Mouse (Mus musculus) forebrain, postnatal 0 days (tissue): ENCODE data around the gene Gstcd. TPM values are rescaled to one million over a fixed set of nuclear protein-coding genes. Genes with fewer than 3 reads are reported as not detected.

ENCODE experiments used
- ATAC-seq: fragments of 200-750 bp; cut with Nextera tagmentation; 2 replicates; pipeline ENCODE4 v1.8.0; 2017; ENCODE audit warnings: mild to moderate bottlenecking, moderate library complexity
- DNase-seq: peaks from one replicate; pipeline ENCODE4 v3.0.0-alpha.2; 2015
- H3K27ac ChIP-seq: fragments of 300-500 bp; sonication (generic); 2 replicates; pipeline ENCODE4 v1.5.1; 2014; ENCODE audit warnings: low read depth, mild to moderate bottlenecking, antibody characterized with exemption, low read length, moderate library complexity, mixed read lengths
- H3K27me3 ChIP-seq: fragments of 300-500 bp; sonication (generic); 2 replicates; pipeline ENCODE4 v1.6.1; 2014; ENCODE audit warnings: mild to moderate bottlenecking, low read length, mixed read lengths; ENCODE audit not compliant: insufficient read depth
- H3K36me3 ChIP-seq: fragments of 300-500 bp; sonication (generic); 2 replicates; pipeline ENCODE4 v1.6.1; 2014; ENCODE audit warnings: mild to moderate bottlenecking, moderate library complexity; ENCODE audit not compliant: insufficient read depth
- H3K4me1 ChIP-seq: fragments of 300-500 bp; sonication (generic); 2 replicates; pipeline ENCODE4 v1.6.1; 2014; ENCODE audit warnings: antibody characterized with exemption; ENCODE audit not compliant: insufficient read depth
- H3K4me2 ChIP-seq: fragments of 300-500 bp; sonication (generic); 2 replicates; pipeline ENCODE4 v1.6.1; 2014; ENCODE audit warnings: low read depth, mild to moderate bottlenecking, moderate library complexity
- H3K4me3 ChIP-seq: fragments of 300-500 bp; sonication (generic); 2 replicates; pipeline ENCODE4 v1.5.1; 2014; ENCODE audit warnings: low read depth, low read length, mixed read lengths
- H3K9ac ChIP-seq: fragments of 300-500 bp; sonication (generic); 2 replicates; pipeline ENCODE4 v1.6.1; 2014; ENCODE audit warnings: mild to moderate bottlenecking
- H3K9me3 ChIP-seq: fragments of 300-500 bp; sonication (generic); 2 replicates; pipeline ENCODE4 v1.6.1; 2016; ENCODE audit warnings: low read length
- CTCF ChIP-seq: sonication (generic); IDR thresholded peaks from 2 replicates; pipeline ENCODE4 v1.5.1; 2016; ENCODE audit warnings: antibody characterized with exemption, control low read depth, low read depth
- WGBS: fragments of 180-500 bp; shearing (Covaris S2); extraction: QIAGEN DNeasy Blood & Tissue Kit; methylation state at CpG from one replicate; pipeline ENCODE4 v1.1.7; 2014; 5-methylcytosine and 5-hydroxymethylcytosine counted together
- polyA plus RNA-seq: library from polyadenylated mRNA; unstranded; fragments of >200 nt; fragmentation: Nextera tagmentation; extraction: Ambion mirVana; gene quantifications from 2 replicates; pipeline ENCODE4 v1.2.1, GENCODE M21; 2015
- total RNA-seq: library from RNA; depleted of rRNA; stranded (reverse); fragments of >200 nt; gene quantifications from 2 replicates; pipeline ENCODE4 v1.2.3, GENCODE M21; 2014

Gstcd gene
- total and polyA plus RNA-seq, 2 experiments from 2014 or later = 2.1 to 9.5 TPM

DNA sequence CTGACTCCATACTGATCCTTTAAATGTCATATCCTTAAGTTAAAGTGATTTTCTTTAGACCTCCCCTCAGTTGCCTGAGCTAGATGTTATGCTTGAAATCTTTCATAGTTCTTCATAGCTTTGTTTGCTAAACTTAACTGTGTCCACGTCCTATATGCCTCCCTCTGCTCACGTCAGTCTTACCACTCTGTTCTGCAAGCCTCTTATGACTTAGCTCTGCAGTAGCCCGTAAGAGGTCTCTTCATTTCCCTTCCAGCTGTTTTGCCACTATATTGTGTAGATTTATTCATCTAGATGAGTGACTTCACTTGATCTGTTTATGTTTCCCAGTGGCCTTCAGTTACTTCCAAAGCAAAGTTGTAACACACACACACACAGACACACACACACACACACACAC, 12.6 kb upstream of the Gstcd start:
- peaks cover 46% of the 10 kb centered on the region for H3K36me3 ChIP-seq
- H3K4me2 ChIP-seq = no peak overlapping the region
- WGBS = 89% methylated on average over 3 of the region's 3 CpGs
- no peaks in the 10 kb centered on the region for H3K27me3 ChIP-seq
- H3K9ac ChIP-seq = no peak overlapping the region
- DNase-seq (no peak), ATAC-seq (no peak)
- H3K27ac ChIP-seq = no peak overlapping the region
- no peak for TF ChIP-seq CTCF
- H3K4me3 ChIP-seq = no peak overlapping the region
- H3K4me1 ChIP-seq = no peaks in the 10 kb centered on the region
- no peaks in the 10 kb centered on the region for H3K9me3 ChIP-seq

DNA sequence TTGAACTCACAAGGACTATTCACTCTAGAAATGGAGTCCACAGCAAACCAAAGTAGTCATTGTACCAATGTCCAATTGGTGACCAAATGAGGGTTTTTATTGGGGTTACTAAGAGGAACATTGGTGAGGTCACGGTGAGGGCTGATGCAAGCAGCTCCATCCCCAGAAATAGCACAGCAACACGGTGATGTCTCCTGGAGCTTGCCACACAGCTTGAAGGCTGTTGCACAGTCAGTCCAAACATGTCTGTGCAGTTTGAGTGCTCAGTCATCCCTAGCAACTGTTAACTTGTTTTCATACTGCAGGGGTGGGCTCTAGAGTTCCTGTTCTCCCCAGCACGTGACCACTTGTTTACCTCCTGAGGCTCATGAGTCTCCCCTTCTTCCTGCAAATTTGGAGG, 11.9 kb upstream of the Gstcd start:
- Histone ChIP-seq H3K36me3 (peaks cover 46% of the 10 kb centered on the region), H3K4me3 (no peak overlapping the region), H3K27ac (no peak overlapping the region), H3K9ac (no peak overlapping the region), H3K4me2 (no peak overlapping the region), H3K4me1 (no peaks in the 10 kb centered on the region), H3K9me3 (no peaks in the 10 kb centered on the region), H3K27me3 (no peaks in the 10 kb centered on the region)
- DNase-seq = no peak
- WGBS = 90% methylated on average over 3 of the region's 3 CpGs
- no peak for TF ChIP-seq CTCF
- ATAC-seq = no peak

DNA sequence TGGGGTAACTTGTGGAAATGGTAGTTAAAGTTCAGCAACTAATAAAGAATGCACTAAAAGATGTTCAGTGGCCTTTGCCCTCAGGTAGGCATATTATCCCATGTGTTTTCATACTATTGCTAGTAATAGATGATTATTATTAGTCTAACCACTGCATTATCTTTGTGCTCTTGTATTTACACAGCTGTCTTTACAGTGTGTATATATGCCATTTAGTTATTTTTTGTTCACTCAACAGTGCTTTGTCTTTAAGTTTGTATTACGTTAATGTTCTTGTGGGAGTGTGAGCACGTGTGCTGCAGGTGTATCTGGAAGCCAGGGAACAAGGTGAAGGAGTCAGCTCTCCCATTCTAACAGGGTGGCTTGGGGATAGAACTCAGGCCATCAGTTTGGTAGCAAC, 7.1 kb upstream of the Gstcd start:
- Histone ChIP-seq H3K27me3 (no peaks in the 10 kb centered on the region), H3K4me1 (no peaks in the 10 kb centered on the region), H3K27ac (no peak overlapping the region), H3K4me2 (no peak overlapping the region), H3K36me3 (peaks cover 31% of the 10 kb centered on the region), H3K4me3 (no peak overlapping the region), H3K9ac (no peak overlapping the region), H3K9me3 (no peaks in the 10 kb centered on the region)
- TF ChIP-seq CTCF = no peak
- ATAC-seq (no peak), DNase-seq (no peak)
- WGBS = 96% methylated on average over 2 of the region's 2 CpGs

DNA sequence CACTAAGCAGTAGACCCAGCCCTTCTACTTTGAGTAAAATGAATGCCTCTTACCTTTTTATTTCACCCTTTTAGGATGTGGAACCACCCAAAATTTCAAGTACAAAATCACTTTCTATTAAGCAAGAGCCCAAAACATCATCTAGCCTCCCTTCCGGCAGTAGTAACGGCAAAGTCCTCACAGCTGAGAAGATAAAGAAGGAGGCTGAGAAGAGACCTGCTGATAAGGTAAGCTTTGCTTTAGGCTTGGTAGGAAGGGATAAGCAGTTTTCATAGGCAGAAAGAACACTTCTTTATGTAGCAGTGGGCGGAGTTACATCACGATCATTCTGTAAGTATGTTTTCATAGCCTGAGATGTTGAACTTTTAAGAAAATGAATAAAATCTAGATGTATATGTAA, 6.5 kb upstream of the Gstcd start:
- no peaks in the 10 kb centered on the region for H3K9me3 ChIP-seq
- peaks cover 3% of the 10 kb centered on the region; the same call in 1 of the 2 replicates for H3K4me1 ChIP-seq
- no peak for DNase-seq
- H3K4me2 ChIP-seq = no peak overlapping the region
- peaks cover 27% of the 10 kb centered on the region for H3K36me3 ChIP-seq
- H3K9ac ChIP-seq = no peak overlapping the region
- TF ChIP-seq CTCF = no peak
- ATAC-seq = no peak
- H3K27ac ChIP-seq = no peak overlapping the region
- H3K27me3 ChIP-seq = no peaks in the 10 kb centered on the region
- WGBS = 96% methylated on average over 4 of the region's 4 CpGs
- no peak overlapping the region for H3K4me3 ChIP-seq

DNA sequence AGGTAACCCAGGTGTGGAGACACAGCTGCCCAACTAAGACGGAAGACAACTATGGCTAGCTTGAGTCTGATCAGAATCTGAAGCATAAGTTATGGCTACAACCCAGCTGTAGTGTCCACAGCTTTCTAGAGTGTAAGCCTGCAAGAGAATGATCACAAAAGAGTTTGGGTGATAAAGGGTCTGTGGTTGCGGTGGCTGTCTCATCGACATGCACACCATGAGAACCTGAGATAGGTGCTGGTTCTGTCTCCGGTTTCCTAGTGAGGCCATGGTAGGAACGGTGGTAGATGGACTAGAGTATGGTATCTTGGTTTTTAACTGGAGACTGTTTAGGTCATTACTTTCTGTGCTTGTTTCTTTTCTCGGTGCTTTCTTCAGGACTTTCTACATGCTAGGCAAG, 6.1 kb upstream of the Gstcd start:
- ATAC-seq (no peak), DNase-seq (no peak)
- no peak overlapping the region for H3K9ac ChIP-seq
- H3K4me3 ChIP-seq = no peak overlapping the region
- peaks cover 6% of the 10 kb centered on the region; the same call in 1 of the 2 replicates for H3K4me1 ChIP-seq
- H3K4me2 ChIP-seq = no peak overlapping the region
- H3K9me3 ChIP-seq = no peaks in the 10 kb centered on the region
- no peak overlapping the region for H3K27ac ChIP-seq
- peaks cover 27% of the 10 kb centered on the region for H3K36me3 ChIP-seq
- no peaks in the 10 kb centered on the region for H3K27me3 ChIP-seq
- 97% methylated on average over 6 of the region's 6 CpGs for WGBS
- TF ChIP-seq CTCF = no peak

DNA sequence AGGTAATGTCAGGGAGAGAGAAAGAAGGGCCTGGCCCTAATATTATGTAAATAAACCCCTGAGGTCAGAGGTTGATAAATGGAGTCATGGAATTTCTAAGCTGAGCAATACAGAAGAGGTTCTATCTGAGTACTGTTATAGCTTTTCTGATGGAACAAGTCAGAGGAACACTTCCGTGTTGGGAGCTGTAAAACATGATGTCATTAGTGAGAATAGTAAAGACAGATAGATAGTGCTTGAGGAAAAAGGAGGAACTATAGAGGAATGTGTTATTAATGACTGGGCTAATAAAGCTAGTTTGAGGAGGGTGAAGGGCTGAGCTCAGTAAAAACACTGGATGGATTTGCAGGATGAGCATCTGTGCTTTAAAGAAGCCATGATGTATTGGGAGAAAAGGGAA, 2.5 kb upstream of the Gstcd start:
- H3K4me1 ChIP-seq = peaks cover 15% of the 10 kb centered on the region
- 74% methylated on average over 1 of the region's 1 CpGs for whole genome bisulfite sequencing

DNA sequence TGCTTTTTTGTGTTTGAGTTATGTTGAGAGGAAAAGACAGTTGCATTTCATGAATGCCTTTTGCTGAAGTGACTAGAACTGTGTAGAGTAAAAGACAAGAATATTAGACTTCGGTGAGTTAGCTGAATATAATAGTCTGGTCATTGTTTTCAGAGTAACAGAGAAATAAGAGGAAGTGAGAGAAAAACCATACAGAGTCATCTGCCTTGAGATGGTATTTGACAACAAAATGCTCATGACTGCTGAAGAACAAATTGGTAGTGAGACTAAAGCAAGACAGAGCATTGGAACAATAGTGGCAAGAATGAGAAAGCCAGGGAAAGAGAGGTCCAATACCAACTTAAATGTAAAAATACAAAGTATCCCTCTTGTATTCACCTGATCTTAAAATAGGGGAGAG, 1.1 kb upstream of the Gstcd start:
- peak overlapping the region; percentile 54 for H3K4me2 ChIP-seq
- TF ChIP-seq CTCF = no peak
- no peak for ATAC-seq
- H3K27ac ChIP-seq = no peak overlapping the region
- no peaks in the 10 kb centered on the region for H3K27me3 ChIP-seq
- H3K4me1 ChIP-seq = peaks cover 15% of the 10 kb centered on the region
- 78% methylated on average over 1 of the region's 1 CpGs for WGBS
- peak overlapping the region; percentile 85; the same call in 1 of the 2 replicates for H3K4me3 ChIP-seq
- no peaks in the 10 kb centered on the region for H3K9me3 ChIP-seq
- no peak for DNase-seq
- H3K9ac ChIP-seq = no peak overlapping the region
- H3K36me3 ChIP-seq = peaks cover 2% of the 10 kb centered on the region; the same call in 1 of the 2 replicates

More for the DNA sequence above, 2.5 kb upstream of the Gstcd start:
- ATAC-seq (no peak), DNase-seq (no peak)
- H3K36me3 ChIP-seq = peaks cover 9% of the 10 kb centered on the region
- no peaks in the 10 kb centered on the region for H3K27me3 ChIP-seq
- H3K9ac ChIP-seq = no peak overlapping the region
- H3K4me3 ChIP-seq = no peak overlapping the region
- H3K4me2 ChIP-seq = no peak overlapping the region
- no peak overlapping the region for H3K27ac ChIP-seq
- H3K9me3 ChIP-seq = no peaks in the 10 kb centered on the region
- no peak for TF ChIP-seq CTCF
